Mouse (Mus musculus) A20 (cell line): ENCODE data around the gene Cryl1.

ENCODE experiments used
- DNase-seq: peaks from one replicate; pipeline ENCODE4 v3.0.0-alpha.2; 2011; ENCODE audit warnings: low read depth, low spot score

The Cryl1 gene

GRCm38 (mm10) chr14:57318812-57319211, 79.5 kb downstream of the Cryl1 start:
- no peak for DNase-seq

DNA sequence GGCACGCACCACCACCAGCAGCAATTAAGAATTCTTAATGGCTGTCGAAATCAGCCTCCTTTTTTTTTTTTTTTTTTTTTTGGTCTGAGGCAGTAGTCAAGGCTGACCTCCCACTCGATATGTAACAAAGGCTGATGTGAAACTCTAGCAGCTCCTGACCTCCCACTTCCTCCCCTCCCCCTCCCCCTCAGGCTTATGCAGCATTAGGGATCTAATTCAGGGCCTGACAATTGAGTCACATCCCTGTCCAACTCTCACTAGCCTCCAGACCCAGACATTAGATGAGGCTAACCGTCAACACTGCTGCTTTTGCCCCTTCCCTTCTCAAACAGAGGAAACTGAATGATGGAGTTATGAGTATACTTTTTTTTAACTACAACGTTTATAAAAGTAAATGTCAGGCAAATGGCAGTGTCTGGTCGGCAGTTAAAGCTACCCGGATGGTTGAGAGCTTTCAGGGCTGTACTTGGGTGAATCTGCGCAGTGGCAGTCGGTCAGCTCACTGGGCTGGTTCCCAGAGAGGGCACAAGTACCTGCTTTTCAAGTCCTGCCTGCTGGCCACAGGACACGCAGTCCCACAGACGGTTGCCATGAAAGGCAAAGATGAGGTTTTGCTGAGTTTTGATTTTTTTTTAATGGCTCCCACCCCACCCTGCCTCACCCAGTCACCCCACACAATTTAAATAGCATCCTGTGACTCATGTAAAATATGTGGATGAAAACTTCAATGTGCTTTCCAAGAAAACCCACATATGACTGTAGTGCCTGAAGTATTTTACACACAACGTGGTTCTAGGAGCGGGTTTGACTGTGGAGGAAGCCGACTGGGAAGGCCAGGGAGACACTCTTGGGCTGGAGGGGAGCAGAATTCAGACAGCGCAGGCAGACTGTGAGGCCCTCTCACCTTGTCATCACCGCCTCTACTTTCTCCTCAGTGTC, 81.4 kb downstream of the Cryl1 start:
- DNase-seq: no peak

DNA sequence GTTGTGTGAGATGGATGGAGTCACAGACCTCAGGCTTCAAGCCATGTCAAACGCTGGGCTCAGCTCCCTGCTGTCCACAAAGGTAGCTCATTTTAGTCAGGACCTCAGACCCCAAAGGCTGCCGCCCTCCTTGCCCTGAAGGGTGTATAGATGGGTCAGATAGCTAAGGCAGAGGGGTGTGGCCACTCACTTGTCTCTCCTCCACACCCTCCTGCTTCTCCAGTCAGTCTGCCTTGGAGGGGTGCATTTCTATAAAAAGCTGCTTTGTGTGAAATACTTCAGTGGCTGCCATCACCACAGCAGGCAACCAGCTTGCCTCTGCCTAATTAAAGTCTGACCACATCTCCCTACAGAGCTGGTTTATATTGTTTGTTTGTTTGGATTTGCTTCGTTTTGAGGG, 82.4 kb downstream of the Cryl1 start:
- no peak for DNase-seq

- DNase-seq: no peak
Observed at GRCm38 (mm10) chr14:57315551-57315950, 82.8 kb downstream of the Cryl1 start.

DNA sequence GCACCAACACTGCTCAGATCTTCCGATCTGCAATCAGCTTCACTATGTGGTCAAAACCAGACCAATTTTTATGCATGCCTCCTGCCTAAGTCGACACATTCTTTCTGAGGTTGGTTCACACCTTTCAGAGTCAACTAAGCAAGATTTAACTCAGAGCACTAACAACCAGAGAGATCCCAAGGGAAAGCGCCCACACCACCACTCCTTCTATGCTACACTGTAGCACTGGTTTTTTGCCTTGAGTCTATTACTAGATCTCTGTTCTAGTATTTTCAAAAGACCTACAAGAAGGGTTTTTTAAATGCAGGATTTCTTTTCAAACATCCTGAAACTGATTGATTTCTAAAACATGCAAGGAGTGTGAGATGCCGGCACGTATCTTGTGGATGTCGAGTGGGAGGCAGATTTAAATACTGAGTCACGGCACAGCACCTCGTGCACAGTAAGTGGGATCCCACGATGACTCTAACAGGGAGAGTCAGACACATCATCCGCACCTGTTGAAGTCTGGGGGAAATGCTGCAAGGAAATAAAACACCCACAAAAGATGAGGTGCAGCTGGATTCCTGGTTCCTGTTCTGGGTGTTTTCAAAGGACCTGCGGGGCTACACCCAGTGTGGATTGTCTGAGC, 96.6 kb downstream of the Cryl1 start:
- no peak for DNase-seq

DNA sequence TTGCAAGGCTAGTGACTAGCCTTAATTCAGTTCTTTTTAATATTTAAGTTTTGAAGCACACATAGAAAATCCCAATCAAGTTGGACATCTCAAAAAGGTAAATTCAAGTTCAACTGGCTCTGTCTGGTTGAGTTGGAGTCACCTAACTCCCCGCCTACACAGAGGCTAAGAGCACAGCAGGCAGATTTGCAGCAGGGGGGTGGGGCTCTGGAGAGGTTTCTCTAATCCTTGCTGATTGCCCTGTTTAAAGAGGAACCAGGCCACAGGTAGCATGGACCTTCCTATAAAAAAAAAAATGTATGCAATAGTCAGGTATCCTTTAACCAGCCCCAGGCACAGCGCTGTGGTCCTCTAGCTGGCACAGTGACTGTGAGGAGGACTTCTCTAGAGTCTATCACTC, 97.8 kb downstream of the Cryl1 start:
- DNase-seq: no peak

- no peak for DNase-seq
Observed at GRCm38 (mm10) chr14:57297672-57298071, 100.7 kb downstream of the Cryl1 start.

DNA sequence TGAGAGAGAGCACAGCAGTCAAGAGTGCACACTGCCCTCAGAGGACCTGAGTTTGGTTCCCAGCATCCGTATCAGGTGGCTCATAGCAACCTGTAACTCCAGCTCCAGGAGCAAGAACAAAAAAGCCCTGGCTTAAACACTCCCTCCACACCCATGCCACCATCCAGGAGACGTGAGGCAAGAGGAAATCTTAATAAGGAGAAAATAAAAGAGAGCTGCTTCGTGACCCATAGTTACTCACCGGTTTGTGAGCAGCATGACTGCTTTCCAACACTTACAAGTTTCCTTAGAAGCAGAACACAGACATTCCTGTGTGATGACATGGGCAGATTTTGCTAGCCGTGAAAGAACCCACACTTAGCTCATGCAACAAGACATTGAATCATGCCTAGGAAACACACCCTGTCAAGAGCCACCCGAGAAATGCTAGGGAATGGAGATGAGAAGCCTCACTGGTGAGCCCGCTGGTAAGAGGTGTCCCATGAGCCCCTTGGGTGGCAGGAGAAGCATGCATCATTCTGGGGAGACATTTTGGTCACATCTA, 106.9 kb downstream of the Cryl1 start:
- DNase-seq: no peak

- no peak for DNase-seq
Observed at GRCm38 (mm10) chr14:57289105-57289504, 109.2 kb downstream of the Cryl1 start.

GRCm38 (mm10) chr14:57283816-57284215, 114.5 kb downstream of the Cryl1 start:
- DNase-seq: no peak

DNA sequence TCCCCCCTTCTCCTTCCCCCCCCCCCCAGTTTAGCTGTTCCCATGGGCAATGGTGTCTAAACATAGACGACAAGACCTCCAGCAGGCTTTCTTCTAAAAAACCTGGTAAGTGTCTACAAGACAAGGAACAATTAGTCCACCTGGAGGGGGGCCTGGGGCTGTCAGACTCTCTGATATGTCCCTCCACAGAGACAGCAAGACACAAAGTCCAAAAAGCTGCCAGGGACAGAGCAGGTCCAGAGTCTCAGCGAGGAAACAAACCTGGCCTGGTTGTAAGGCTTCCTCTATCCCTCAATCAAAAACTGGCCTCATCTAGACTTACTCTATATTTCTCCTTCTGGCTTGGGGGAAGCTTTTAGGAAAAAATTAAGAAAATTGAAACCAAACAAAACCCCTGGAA, 115.7 kb downstream of the Cryl1 start:
- DNase-seq: no peak

- DNase-seq: peak; percentile 24
Observed at GRCm38 (mm10) chr14:57280835-57281234, 117.5 kb downstream of the Cryl1 start.

DNA sequence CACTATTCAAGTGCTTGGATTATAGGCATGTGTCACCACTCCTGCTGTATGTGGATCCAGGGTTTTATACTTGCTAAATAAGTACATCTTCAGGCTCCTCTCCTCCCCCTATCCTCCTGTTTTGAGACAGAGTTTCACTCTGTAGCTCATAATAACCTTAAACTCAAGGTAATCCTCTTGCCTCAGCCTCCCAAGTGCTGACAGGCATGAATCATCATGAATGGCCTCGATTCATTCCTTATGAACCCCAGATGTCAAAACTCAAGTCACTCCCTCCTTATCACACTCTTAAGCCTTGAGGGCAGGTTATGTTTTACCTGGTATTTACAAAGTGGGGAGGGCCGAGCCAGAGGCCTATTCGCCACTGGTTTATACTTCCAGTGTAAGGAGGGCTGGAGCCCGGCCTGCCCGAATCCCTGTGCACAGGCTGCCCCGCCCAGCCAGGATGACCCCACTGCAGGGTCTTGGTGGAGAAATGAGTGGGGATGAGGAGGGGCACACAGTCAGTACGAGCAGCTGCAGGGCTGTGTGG, 121.8 kb downstream of the Cryl1 start:
- no peak for DNase-seq

DNA sequence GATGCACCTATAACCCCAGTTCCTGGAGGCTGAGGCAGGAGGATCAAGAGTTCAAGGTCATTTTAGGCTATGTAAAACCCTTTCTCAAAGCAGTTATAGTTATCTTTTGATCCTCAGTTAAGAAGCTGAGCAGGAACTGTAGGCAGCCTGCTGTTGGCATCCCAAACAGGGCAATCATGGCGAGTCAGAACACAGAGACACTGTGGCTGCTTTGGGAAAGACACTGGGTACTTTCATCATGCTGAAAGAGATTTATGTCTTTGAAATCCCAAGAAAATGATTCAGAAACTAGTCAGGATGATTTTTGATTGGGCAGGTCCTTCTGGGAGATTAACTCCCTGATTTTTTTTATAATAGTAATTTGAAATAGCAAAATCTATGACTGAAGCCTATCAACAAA, 126.0 kb downstream of the Cryl1 start:
- DNase-seq: no peak

GRCm38 (mm10) chr14:57271861-57272260, 126.5 kb downstream of the Cryl1 start:
- DNase-seq: no peak

GRCm38 (mm10) chr14:57268900-57269299, 129.4 kb downstream of the Cryl1 start:
- DNase-seq: no peak

DNA sequence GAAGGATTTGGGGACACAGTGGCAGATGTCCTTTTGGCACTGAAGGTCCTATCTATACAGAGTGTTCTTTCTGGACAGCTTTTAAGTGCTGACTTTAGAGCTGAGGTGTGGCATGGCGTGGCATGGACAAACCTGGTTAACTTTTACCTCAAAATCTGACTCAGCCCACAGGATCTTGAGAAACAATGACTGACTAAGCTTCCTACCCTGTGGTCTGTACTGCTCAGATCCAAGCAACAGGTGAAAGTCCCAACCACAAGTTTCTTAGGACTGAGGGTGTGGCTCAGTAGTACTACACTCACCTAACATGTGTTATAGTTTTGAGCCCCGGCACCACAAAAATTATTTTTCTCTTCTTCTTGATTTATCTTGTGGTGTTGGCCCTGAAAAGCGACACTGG, 130.0 kb downstream of the Cryl1 start:
- no peak for DNase-seq

DNA sequence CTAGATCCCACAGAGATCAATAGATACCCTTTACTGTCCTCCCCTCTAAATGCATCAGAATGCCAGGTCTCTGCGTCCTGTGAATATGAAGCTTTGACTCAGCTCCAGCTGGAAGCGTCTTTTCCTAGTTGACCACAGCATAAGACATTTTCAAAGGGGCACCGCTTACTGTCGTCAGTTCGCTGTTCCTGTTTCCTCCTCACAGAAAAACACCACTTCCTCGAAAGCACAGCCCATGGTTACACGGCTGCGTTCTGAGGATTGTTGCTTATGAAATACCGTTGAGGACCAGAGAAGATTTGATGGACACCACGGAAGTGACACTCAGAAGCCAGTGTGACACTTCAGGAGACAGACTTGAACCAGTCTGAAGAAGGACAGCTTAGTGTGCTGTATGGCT, 134.4 kb downstream of the Cryl1 start:
- peak; percentile 17 for DNase-seq

DNA sequence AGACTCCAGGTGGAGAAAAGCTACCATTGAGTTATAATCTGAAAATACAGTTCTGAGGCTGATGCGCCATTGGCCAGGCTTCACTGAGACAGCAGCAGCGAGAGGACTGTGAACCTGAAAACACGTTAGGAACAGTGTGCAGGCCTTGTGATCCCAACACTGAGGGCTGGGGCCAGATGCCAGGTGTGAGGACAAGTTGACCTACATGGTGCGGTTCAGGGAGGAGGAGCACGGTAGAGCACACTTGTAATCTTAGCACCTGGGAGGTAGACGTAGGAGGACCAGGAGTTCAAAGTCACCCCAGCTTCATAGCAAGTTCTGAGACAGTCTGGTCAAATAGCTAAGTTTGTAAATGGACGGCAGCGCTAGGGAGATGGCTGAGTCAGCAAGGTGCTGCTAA, 139.0 kb downstream of the Cryl1 start:
- no peak for DNase-seq

GRCm38 (mm10) chr14:57248661-57249060, 149.7 kb downstream of the Cryl1 start:
- DNase-seq: no peak

- no peak for DNase-seq
Observed at GRCm38 (mm10) chr14:57246575-57246974, 151.8 kb downstream of the Cryl1 start.

DNA sequence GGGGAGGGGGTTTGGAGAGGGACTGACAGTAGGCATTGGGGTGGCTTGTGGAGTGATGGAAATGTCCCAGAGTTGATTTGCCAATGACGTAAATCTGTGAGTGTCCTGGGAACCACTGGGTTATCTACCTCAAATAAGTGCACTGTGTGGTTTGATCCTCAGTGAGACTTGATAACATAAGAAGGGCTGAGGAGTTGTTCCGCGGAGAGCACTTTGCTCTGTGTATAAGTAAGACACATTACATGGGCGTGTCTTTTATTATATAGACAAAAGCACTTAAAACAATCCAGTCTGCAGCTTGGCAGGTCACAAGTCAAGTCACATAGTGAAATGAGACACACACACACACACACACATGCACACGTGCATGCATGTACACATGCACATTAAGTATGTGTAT, 155.4 kb downstream of the Cryl1 start:
- no peak for DNase-seq

- DNase-seq: no peak
Observed at GRCm38 (mm10) chr14:57235276-57235675, 163.1 kb downstream of the Cryl1 start.
